Mouse (Mus musculus) heart, embryonic 14.5 days (tissue): ENCODE measurements around the gene Ms4a7. TPM values are rescaled to one million over a fixed set of nuclear protein-coding genes. Genes with fewer than 3 reads are reported as not detected.

Experiments used
- ATAC-seq: fragments of 200-750 bp; cut with Nextera tagmentation; 2 replicates; pipeline ENCODE4 v1.8.0; 2017; ENCODE audit warnings: low read depth, moderate TSS enrichment; ENCODE audit not compliant: insufficient number of reproducible peaks, insufficient read depth, low FRiP score
- H3K27ac ChIP-seq, 2 experiments: fragments of 200-500 bp in 1 of 2; fragments of 300-500 bp in 1 of 2; sonication (generic) in 1 of 2; replicated peaks in 1 of 2; 2 replicates each; pipeline ENCODE4 v1.5.1; 2012 to 2014; ENCODE audit warnings: low read depth in 2 of 2, low read length in 2 of 2, control low read depth in 1 of 2, mild to moderate bottlenecking in 1 of 2, mixed read lengths in 1 of 2; ENCODE audit not compliant: control insufficient read depth in 1 of 2, insufficient read depth in 1 of 2
- H3K27me3 ChIP-seq: fragments of 300-500 bp; sonication (generic); 2 replicates; pipeline ENCODE4 v1.6.1; 2014; ENCODE audit warnings: mild to moderate bottlenecking, low read length, control low read depth; ENCODE audit not compliant: control insufficient read depth, insufficient read depth
- H3K36me3 ChIP-seq: fragments of 300-500 bp; sonication (generic); 2 replicates; pipeline ENCODE4 v1.6.1; 2014; ENCODE audit warnings: mild to moderate bottlenecking, control low read depth, low read length, mixed read lengths; ENCODE audit not compliant: control insufficient read depth, insufficient read depth
- H3K4me1 ChIP-seq, 2 experiments: fragments of 200-500 bp in 1 of 2; fragments of 300-500 bp in 1 of 2; sonication (generic) in 1 of 2; 2 replicates each; pipeline ENCODE4 v1.6.1; 2012 to 2014; ENCODE audit warnings: low read length in 2 of 2, control low read depth in 1 of 2, mixed read lengths in 1 of 2; ENCODE audit not compliant: control insufficient read depth in 2 of 2, insufficient read depth in 2 of 2
- H3K4me2 ChIP-seq: fragments of 300-500 bp; sonication (generic); 2 replicates; pipeline ENCODE4 v1.6.1; 2014; ENCODE audit warnings: mild to moderate bottlenecking, low read length
- H3K4me3 ChIP-seq, 2 experiments: fragments of 200-500 bp in 1 of 2; fragments of 300-500 bp in 1 of 2; sonication (generic) in 1 of 2; 2 replicates each; pipeline ENCODE4 v1.5.1; 2012 to 2014; ENCODE audit warnings: low read length in 2 of 2, mild to moderate bottlenecking in 2 of 2, control low read depth in 1 of 2, low read depth in 1 of 2, moderate library complexity in 1 of 2; ENCODE audit not compliant: control insufficient read depth in 1 of 2, insufficient read depth in 1 of 2
- H3K9ac ChIP-seq: fragments of 300-500 bp; sonication (generic); 2 replicates; pipeline ENCODE4 v1.6.1; 2014; ENCODE audit warnings: mild to moderate bottlenecking, low read length
- H3K9me3 ChIP-seq: fragments of 300-500 bp; sonication (generic); 2 replicates; pipeline ENCODE4 v1.6.1; 2016; ENCODE audit warnings: low read length, control low read depth; ENCODE audit not compliant: control insufficient read depth
- WGBS: fragments of 180-500 bp; shearing (Covaris S2); extraction: QIAGEN DNeasy Blood & Tissue Kit; methylation state at CpG from one replicate; pipeline ENCODE4 v1.1.7; 2014; 5-methylcytosine and 5-hydroxymethylcytosine counted together
- polyA plus RNA-seq: library from polyadenylated mRNA; unstranded; fragments of >200 nt; fragmentation: Nextera tagmentation; extraction: Ambion mirVana; gene quantifications from 2 replicates; pipeline ENCODE4 v1.2.1, GENCODE M21; 2014

The Ms4a7 gene
- polyA plus RNA-seq, 1 experiment from 2014 or later = 4.8 TPM

DNA sequence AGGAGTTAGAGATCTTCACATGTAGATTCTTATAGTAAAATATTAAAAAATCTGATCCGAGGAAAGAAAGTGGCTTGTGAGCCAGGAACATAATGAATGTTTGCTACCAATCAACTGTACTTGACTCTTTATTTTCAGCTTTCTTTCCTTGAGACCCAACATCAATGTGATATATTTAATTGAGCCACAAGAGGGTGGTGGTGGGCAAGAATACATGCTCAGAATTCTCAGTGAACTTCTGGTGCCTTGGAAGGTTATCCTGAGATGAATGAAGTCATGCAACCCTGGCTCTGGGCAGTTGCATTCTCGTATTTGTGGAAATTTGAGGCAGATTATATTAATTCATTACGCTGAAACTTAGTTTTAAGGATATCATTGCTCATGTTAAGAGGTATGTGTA, 15.9 kb upstream of the Ms4a7 start:
- Histone ChIP-seq H3K27me3 (no peaks in the 10 kb centered on the region), H3K36me3 (no peaks in the 10 kb centered on the region), H3K27ac (no peak overlapping the region), H3K4me2 (no peak overlapping the region), H3K4me1 (no peaks in the 10 kb centered on the region), H3K9ac (no peak overlapping the region), H3K9me3 (no peaks in the 10 kb centered on the region), H3K4me3 (no peak overlapping the region)
- ATAC-seq = no peak
- 37% methylated on average over 3 of the region's 3 CpGs for WGBS

GRCm38 (mm10) chr19:11349698-11350481, 13.9 kb upstream of the Ms4a7 start:
- H3K9ac ChIP-seq = no peak overlapping the region
- no peak overlapping the region for H3K4me3 ChIP-seq
- H3K9me3 ChIP-seq = no peaks in the 10 kb centered on the region
- H3K4me1 ChIP-seq = no peaks in the 10 kb centered on the region
- H3K4me2 ChIP-seq = no peak overlapping the region
- ATAC-seq = no peak
- H3K27me3 ChIP-seq = no peaks in the 10 kb centered on the region
- no peaks in the 10 kb centered on the region for H3K36me3 ChIP-seq
- 49% methylated on average over 7 of the region's 7 CpGs for WGBS
- no peak overlapping the region for H3K27ac ChIP-seq

- Histone ChIP-seq H3K9me3 (no peaks in the 10 kb centered on the region), H3K4me1 (no peaks in the 10 kb centered on the region), H3K27me3 (no peaks in the 10 kb centered on the region), H3K4me3 (no peak overlapping the region), H3K36me3 (no peaks in the 10 kb centered on the region), H3K9ac (no peak overlapping the region), H3K27ac (no peak overlapping the region), H3K4me2 (no peak overlapping the region)
- ATAC-seq = no peak
These were observed 8.0 kb upstream of the Ms4a7 start for GRCm38 (mm10) chr19:11343992-11344391.

DNA sequence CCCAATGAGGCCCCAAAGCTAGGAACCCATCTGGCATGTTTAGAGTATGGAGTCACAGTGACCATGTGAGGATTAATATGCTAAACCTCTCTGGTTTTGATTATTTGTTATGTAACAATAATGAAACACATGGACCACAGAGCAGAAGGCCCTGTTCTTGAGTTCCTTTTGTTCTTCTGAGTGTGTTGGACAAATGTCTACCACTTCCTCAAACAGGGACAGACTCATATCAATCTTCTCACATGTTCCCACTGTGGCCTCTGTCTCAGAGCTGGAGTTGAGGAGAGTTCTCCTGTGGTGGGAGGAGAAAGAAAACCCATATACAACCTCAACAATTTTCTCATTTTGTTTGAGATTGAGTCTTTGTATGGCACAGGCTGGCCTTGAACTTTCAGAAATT, 7.2 kb upstream of the Ms4a7 start:
- H3K27me3 ChIP-seq = no peaks in the 10 kb centered on the region
- no peaks in the 10 kb centered on the region for H3K9me3 ChIP-seq
- H3K36me3 ChIP-seq = no peaks in the 10 kb centered on the region
- H3K4me1 ChIP-seq = no peaks in the 10 kb centered on the region
- H3K9ac ChIP-seq = no peak overlapping the region
- no peak for ATAC-seq
- no peak overlapping the region for H3K4me3 ChIP-seq
- no peak overlapping the region for H3K27ac ChIP-seq
- H3K4me2 ChIP-seq = no peak overlapping the region

- Histone ChIP-seq H3K36me3 (no peaks in the 10 kb centered on the region), H3K4me3 (no peak overlapping the region), H3K4me1 (no peaks in the 10 kb centered on the region), H3K4me2 (no peak overlapping the region), H3K9ac (no peak overlapping the region), H3K27ac (no peak overlapping the region), H3K9me3 (no peaks in the 10 kb centered on the region), H3K27me3 (no peaks in the 10 kb centered on the region)
- ATAC-seq = no peak
- WGBS = 66% methylated on average over 1 of the region's 1 CpGs
These were observed 14.8 kb downstream of the Ms4a7 start for GRCm38 (mm10) chr19:11321123-11321522.

DNA sequence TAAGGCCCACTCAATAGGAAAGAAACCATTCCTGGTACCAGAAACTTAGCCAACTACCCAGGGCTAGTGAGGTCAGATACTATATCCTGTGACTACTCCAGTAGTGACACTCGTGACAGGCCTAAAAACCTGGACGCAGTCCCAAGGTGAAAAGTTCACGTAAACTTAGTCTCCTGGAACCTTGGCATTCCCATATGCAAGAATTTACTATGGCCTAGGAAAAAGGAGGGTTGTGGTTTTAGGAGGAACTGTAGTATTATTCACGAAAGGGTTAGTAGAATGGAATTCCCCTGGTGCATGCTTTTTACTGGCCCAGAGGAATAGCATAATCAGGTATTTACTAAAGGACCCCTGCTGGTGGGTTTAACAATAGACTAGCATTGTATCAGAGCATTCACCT, 19.2 kb downstream of the Ms4a7 start:
- Histone ChIP-seq H3K4me2 (no peak overlapping the region), H3K4me3 (no peak overlapping the region), H3K9me3 (no peaks in the 10 kb centered on the region), H3K4me1 (no peaks in the 10 kb centered on the region), H3K9ac (no peak overlapping the region), H3K27me3 (no peaks in the 10 kb centered on the region), H3K27ac (no peak overlapping the region), H3K36me3 (no peaks in the 10 kb centered on the region)
- no peak for ATAC-seq
- 85% methylated on average over 4 of the region's 4 CpGs for WGBS

DNA sequence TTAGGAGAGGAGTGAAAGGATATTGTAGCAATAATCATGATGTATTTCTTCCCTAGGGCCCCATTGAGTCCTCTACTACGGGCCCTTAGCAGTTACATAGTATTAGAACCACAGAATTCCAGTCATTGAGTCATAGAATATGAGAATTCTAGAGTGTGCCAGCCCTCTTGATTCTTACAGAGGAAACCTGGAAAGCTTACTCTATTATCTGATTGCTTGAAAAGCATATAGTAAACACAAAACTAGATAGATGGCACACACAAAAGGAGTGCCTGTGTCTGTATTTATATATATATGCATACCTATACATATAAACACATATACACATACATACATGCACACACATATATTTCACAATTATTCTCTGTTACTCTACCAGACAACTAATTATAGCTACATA, 21.6 kb downstream of the Ms4a7 start, which contains the start of gene Ms4a14:
Gene Ms4a14 (minus strand): TSS at position 101 of the 400 bp plus-strand sequence.
- no peaks in the 10 kb centered on the region for H3K4me1 ChIP-seq
- 61% methylated on average over 1 of the region's 1 CpGs for WGBS
- no peak within 1 kb of the TSS for H3K4me3 ChIP-seq
- H3K27ac ChIP-seq = no peak within 1 kb of the TSS
- H3K36me3 ChIP-seq = no peaks in the 10 kb centered on the region
- H3K4me2 ChIP-seq = no peak within 1 kb of the TSS
- ATAC-seq = no peak
- H3K9ac ChIP-seq = no peak within 1 kb of the TSS
- no peaks in the 10 kb centered on the region for H3K27me3 ChIP-seq
- H3K9me3 ChIP-seq = no peaks in the 10 kb centered on the region

DNA sequence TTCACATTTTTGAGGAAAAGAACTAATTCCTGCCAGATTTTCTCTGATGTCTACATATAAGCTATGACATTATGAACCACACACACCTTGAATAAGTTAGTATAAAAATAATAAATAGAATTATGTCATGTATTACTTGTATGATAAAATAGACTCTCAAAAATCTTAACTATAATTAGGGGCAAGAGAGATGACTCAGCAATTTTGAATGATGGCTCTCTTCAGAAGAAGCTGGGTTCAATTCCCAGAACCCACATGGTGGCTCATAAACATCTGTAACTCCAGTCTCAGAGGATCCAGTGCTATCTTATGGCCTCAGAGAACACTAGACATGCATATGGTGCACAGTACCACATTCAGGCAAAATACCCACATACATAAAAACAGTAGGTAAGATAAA, 27.1 kb downstream of the Ms4a7 start:
- no peaks in the 10 kb centered on the region for H3K27me3 ChIP-seq
- no peaks in the 10 kb centered on the region for H3K36me3 ChIP-seq
- ATAC-seq = no peak
- H3K27ac ChIP-seq = no peak overlapping the region
- no peaks in the 10 kb centered on the region for H3K4me1 ChIP-seq
- no peak overlapping the region for H3K4me2 ChIP-seq
- H3K9ac ChIP-seq = no peak overlapping the region
- no peak overlapping the region for H3K4me3 ChIP-seq
- no peaks in the 10 kb centered on the region for H3K9me3 ChIP-seq
